Mouse (Mus musculus) liver, embryonic 14.5 days (tissue): ENCODE data around the gene Aldh1a3. TPM values are rescaled to one million over a fixed set of nuclear protein-coding genes. Genes with fewer than 3 reads are reported as not detected.

ENCODE experiments used
- ATAC-seq: fragments of 200-750 bp; cut with Nextera tagmentation; 2 replicates; pipeline ENCODE4 v1.8.0; 2017; ENCODE audit warnings: moderate number of reproducible peaks, mild to moderate bottlenecking, moderate library complexity; ENCODE audit not compliant: insufficient read depth
- DNase-seq, 3 experiments: peaks; one replicate each; pipeline ENCODE4 v3.0.0-alpha.2; 2012 to 2013; ENCODE audit warnings: low read depth in 3 of 3, low spot score in 3 of 3
- H3K27ac ChIP-seq: fragments of 300-500 bp; sonication (generic); 2 replicates; pipeline ENCODE4 v1.5.1; 2014; ENCODE audit warnings: moderate library complexity, mild to moderate bottlenecking, control low read depth, inconsistent platforms
- H3K27me3 ChIP-seq: fragments of 300-500 bp; sonication (generic); 2 replicates; pipeline ENCODE4 v1.6.1; 2014; ENCODE audit warnings: mild to moderate bottlenecking, low read length, moderate library complexity; ENCODE audit not compliant: control insufficient read depth, insufficient read depth
- H3K36me3 ChIP-seq: fragments of 300-500 bp; sonication (generic); replicated peaks from 2 replicates; pipeline ENCODE4 v1.6.1; 2014; ENCODE audit warnings: low read depth; ENCODE audit not compliant: control insufficient read depth, insufficient read depth
- H3K4me1 ChIP-seq, 2 experiments: fragments of 200-500 bp in 1 of 2; fragments of 300-500 bp in 1 of 2; sonication (generic) in 1 of 2; replicated peaks; 2 replicates each; pipeline ENCODE4 v1.6.1; 2012 to 2014; ENCODE audit warnings: antibody characterized with exemption in 1 of 2, inconsistent platforms in 1 of 2, low read length in 1 of 2; ENCODE audit not compliant: control insufficient read depth in 2 of 2, insufficient read depth in 2 of 2
- H3K4me2 ChIP-seq: fragments of 300-500 bp; sonication (generic); 2 replicates; pipeline ENCODE4 v1.6.1; 2014; ENCODE audit warnings: low read depth, mild to moderate bottlenecking, control low read depth, moderate library complexity
- H3K4me3 ChIP-seq, 2 experiments: fragments of 200-500 bp in 1 of 2; fragments of 300-500 bp in 1 of 2; sonication (generic) in 1 of 2; 2 replicates each; pipeline ENCODE4 v1.5.1; 2012 to 2014; ENCODE audit warnings: low read depth in 2 of 2, low read length in 2 of 2, mild to moderate bottlenecking in 2 of 2, control low read depth in 1 of 2, inconsistent platforms in 1 of 2, moderate library complexity in 1 of 2; ENCODE audit not compliant: insufficient read depth in 1 of 2
- H3K9ac ChIP-seq: fragments of 300-500 bp; sonication (generic); replicated peaks from 2 replicates; pipeline ENCODE4 v1.6.1; 2014; ENCODE audit warnings: mild to moderate bottlenecking, control low read depth, moderate library complexity
- H3K9me3 ChIP-seq: fragments of 300-500 bp; sonication (generic); 2 replicates; pipeline ENCODE4 v1.6.1; 2016; ENCODE audit warnings: low read length, mixed read lengths; ENCODE audit not compliant: control insufficient read depth
- CTCF ChIP-seq: IDR thresholded peaks from 2 replicates; pipeline ENCODE4 v1.5.1; 2016; ENCODE audit warnings: antibody characterized with exemption, low read depth, control low read depth
- EP300 ChIP-seq: IDR thresholded peaks from 2 replicates; pipeline ENCODE4 v1.6.1; 2016; ENCODE audit warnings: antibody characterized with exemption, low read depth
- WGBS: fragments of 180-500 bp; shearing (Covaris S2); extraction: QIAGEN DNeasy Blood & Tissue Kit; methylation state at CpG from one replicate; pipeline ENCODE4 v1.1.7; 2014; ENCODE audit not compliant: insufficient replicate concordance; 5-methylcytosine and 5-hydroxymethylcytosine counted together
- polyA plus RNA-seq, 2 experiments: library from polyadenylated mRNA; depleted of rRNA in 1 of 2; stranded (reverse) in 1 of 2; unstranded in 1 of 2; fragments of >200 nt; fragmentation: Nextera tagmentation in 1 of 2; extraction: Ambion mirVana in 1 of 2; gene quantifications; 2 replicates each; pipeline versions ENCODE4 v1.2.1 to v1.2.3; 2012 to 2014

Gene Aldh1a3
- polyA plus RNA-seq, 2 experiments = 0.25 to 0.88 TPM

GRCm38 (mm10) chr7:66375736-66376135 lies 51.6 kb downstream of the Aldh1a3 start:
- Histone ChIP-seq H3K27ac (no peak overlapping the region), H3K4me2 (no peak overlapping the region), H3K9ac (no peak overlapping the region), H3K9me3 (no peaks in the 10 kb centered on the region), H3K36me3 (no peaks in the 10 kb centered on the region), H3K27me3 (no peaks in the 10 kb centered on the region), H3K4me3 (no peak overlapping the region), H3K4me1 (peaks cover 0 to 7% of the 10 kb centered on the region in 2 experiments; a peak in 1 of 4 replicates)
- ATAC-seq = no peak
- WGBS = 68% methylated on average over 4 of the region's 4 CpGs
- DNase-seq = no peak
- TF ChIP-seq CTCF = no peak
- no peak for TF ChIP-seq EP300

DNA sequence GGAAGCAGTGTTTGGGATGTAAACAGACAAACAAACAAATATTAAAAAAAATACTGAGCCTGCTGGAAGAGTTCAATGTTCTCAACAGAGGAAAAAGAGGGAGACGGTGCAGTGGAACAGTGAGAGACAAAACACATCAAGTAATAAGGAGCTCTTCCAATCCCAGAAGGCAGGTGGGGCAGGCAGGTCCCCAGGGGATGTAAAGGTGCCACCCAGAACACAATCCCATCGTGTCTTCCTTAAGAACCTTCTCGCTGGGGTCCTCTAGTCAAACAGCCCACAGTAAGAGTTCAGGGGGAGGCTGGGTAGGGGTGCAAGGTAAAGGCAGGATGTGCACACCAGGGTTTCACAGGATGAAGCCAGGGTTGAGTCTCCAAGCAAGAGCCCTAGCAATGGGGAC lies 53.9 kb downstream of the Aldh1a3 start:
- Histone ChIP-seq H3K9ac (no peak overlapping the region), H3K4me2 (no peak overlapping the region), H3K4me3 (no peak overlapping the region), H3K9me3 (no peaks in the 10 kb centered on the region), H3K36me3 (no peaks in the 10 kb centered on the region), H3K27ac (no peak overlapping the region), H3K27me3 (no peaks in the 10 kb centered on the region), H3K4me1 (peaks cover 0 to 17% of the 10 kb centered on the region in 2 experiments; a peak in 2 of 4 replicates)
- no peak for ATAC-seq
- 64% methylated on average over 3 of the region's 3 CpGs for WGBS
- no peak for TF ChIP-seq EP300
- no peak for TF ChIP-seq CTCF
- DNase-seq = no peak

DNA sequence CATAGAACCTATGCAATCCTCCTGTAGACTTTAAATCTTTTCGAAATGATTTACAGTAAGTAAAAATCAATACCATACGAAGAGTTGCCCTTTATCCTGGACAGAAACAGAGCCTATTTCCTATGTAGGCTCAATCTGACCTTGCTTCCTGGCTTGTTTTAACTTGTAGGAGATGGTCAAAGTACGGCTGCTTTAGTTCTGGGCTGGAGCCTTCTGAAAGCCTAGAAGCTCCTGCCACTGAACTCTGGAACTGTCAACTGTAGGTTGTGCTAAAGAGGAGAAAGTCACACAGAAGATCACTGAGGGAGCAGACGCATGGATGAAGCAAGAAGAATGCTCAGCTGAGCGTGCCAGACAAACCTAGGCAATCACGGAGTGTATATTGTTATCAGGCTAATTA lies 56.3 kb downstream of the Aldh1a3 start:
- no peaks in the 10 kb centered on the region for H3K36me3 ChIP-seq
- no peak overlapping the region for H3K4me2 ChIP-seq
- no peak overlapping the region for H3K4me3 ChIP-seq
- peaks cover 0 to 17% of the 10 kb centered on the region in 2 experiments; a peak in 2 of 4 replicates for H3K4me1 ChIP-seq
- no peak; the same call in 1 of the 2 replicates for ATAC-seq
- WGBS = 61% methylated on average over 6 of the region's 6 CpGs
- H3K9ac ChIP-seq = no peak overlapping the region
- no peak for DNase-seq
- TF ChIP-seq EP300 (no peak), CTCF (no peak)
- H3K27me3 ChIP-seq = no peaks in the 10 kb centered on the region
- H3K9me3 ChIP-seq = no peaks in the 10 kb centered on the region
- no peak overlapping the region for H3K27ac ChIP-seq

GRCm38 (mm10) chr7:66369934-66370445 lies 57.3 kb downstream of the Aldh1a3 start:
- Histone ChIP-seq H3K27ac (no peak overlapping the region), H3K4me2 (no peak overlapping the region), H3K27me3 (no peaks in the 10 kb centered on the region), H3K4me1 (peaks cover 0 to 17% of the 10 kb centered on the region in 2 experiments; a peak in 2 of 4 replicates), H3K9me3 (no peaks in the 10 kb centered on the region), H3K9ac (no peak overlapping the region), H3K4me3 (no peak overlapping the region), H3K36me3 (no peaks in the 10 kb centered on the region)
- WGBS = 70% methylated on average over 5 of the region's 5 CpGs
- DNase-seq (no peak), ATAC-seq (no peak)
- TF ChIP-seq EP300 = no peak
- TF ChIP-seq CTCF = no peak

GRCm38 (mm10) chr7:66369071-66369933 lies 58.0 kb downstream of the Aldh1a3 start:
- no peak overlapping the region for H3K27ac ChIP-seq

More at GRCm38 (mm10) chr7:66369071-66369933, 58.0 kb downstream of the Aldh1a3 start:
- WGBS = 69% methylated on average over 5 of the region's 5 CpGs
- H3K4me3 ChIP-seq = no peak overlapping the region
- H3K36me3 ChIP-seq = no peaks in the 10 kb centered on the region
- H3K9ac ChIP-seq = no peak overlapping the region
- no peaks in the 10 kb centered on the region for H3K27me3 ChIP-seq
- H3K9me3 ChIP-seq = no peaks in the 10 kb centered on the region
- ATAC-seq (no peak), DNase-seq (no peak)
- peaks cover 0 to 17% of the 10 kb centered on the region in 2 experiments; a peak in 2 of 4 replicates for H3K4me1 ChIP-seq
- no peak for TF ChIP-seq CTCF
- TF ChIP-seq EP300 = no peak
- H3K4me2 ChIP-seq = no peak overlapping the region
